Mouse (Mus musculus) brain, embryonic 14.5 days (tissue): ENCODE data around the gene Echdc2.

Experiments
- CTCF ChIP-seq: fragments of 200-500 bp; IDR thresholded peaks from 2 replicates; pipeline ENCODE4 v1.5.1; 2012; ENCODE audit warnings: inconsistent platforms, mild to moderate bottlenecking, moderate library complexity, borderline replicate concordance; ENCODE audit not compliant: insufficient read depth, insufficient read length; ENCODE audit errors: extremely low read depth
- POLR2A ChIP-seq: fragments of 200-500 bp; IDR thresholded peaks from 2 replicates; pipeline ENCODE4 v1.6.1; 2012; ENCODE audit warnings: mild to moderate bottlenecking, inconsistent platforms, borderline replicate concordance; ENCODE audit not compliant: poor library complexity, insufficient read depth, insufficient read length, severe bottlenecking; ENCODE audit errors: extremely low read depth

DNA sequence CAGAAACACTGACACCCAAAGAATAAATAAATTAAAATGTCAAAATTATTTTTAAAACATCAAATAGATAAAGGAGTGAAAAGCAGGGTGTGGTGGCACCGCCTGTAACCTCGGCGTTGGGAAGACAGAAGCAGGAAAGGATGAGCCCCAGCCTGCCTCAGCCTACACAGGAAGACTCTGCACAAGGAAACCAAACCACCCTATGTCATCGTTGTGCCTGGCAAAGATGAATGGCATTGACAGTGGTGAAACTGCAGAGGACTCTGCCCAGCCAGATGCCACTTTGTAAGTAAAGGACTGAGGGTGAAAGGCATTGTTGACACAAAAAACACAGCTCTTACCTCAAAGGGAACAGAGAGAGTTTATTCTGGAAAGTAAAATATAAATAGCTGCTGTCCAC, 39.0 kb upstream of the Echdc2 start:
- TF ChIP-seq CTCF = no peak
- TF ChIP-seq POLR2A = no peak
